Mouse (Mus musculus): ENCODE results near the gene Gad1. TPM values are rescaled to one million over a fixed set of nuclear protein-coding genes. Genes with fewer than 3 reads are reported as not detected.
"Not testable (repeated sequence)": the region's sequence is repeated elsewhere in the genome, so short reads cannot be mapped to it uniquely, and the experiment has no call there.

Gad1 gene
- 24.4 and 24.9 TPM in 2 replicates for polyA plus RNA-seq (2016; fragmentation: Nextera tagmentation; extraction: Ambion mirVana)

DNA sequence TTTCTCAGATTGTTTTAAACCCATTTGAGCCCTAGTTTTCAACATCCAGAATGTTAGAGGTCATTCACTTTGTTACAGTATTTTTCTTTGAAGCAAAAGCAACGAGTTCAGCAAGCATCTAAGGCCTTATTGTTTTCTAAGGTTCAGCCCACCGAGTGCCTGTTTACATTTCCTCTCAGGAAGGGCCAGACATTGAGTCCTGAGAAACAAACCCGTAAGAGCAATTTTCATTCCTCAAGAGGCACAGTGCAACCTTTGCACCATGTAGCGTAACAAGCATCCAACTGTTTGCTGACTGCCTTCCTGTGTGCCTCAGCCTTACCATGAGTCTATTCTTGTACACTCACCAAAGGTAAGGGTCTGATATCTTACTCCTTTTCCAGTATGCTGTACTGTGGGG, at the start of gene Gad1:
Gene Gad1 (plus strand): TSS at position 301 of the 400 bp plus-strand sequence.
- H3K36me3 ChIP-seq, result no peaks in the 10 kb centered on the region
- H3K9ac ChIP-seq, result no peak within 1 kb of the TSS
- H3K4me2 ChIP-seq (replicated peaks), result no peak within 1 kb of the TSS
- no peak within 1 kb of the TSS for H3K4me3 ChIP-seq
- 55% methylated on average over 4 of the region's 4 CpGs for WGBS
- no peak within 1 kb of the TSS for H3K27ac ChIP-seq
- no peaks in the 10 kb centered on the region for H3K9me3 ChIP-seq (replicated peaks)
- peaks cover 2% of the 10 kb centered on the region; the same call in 1 of the 2 replicates for H3K27me3 ChIP-seq
- H3K4me1 ChIP-seq, result no peaks in the 10 kb centered on the region
- ATAC-seq (ENCODE audit: low FRiP score), result no peak

- H3K36me3 ChIP-seq, result no peaks in the 10 kb centered on the region
- no peak for ATAC-seq (ENCODE audit: low FRiP score)
- 86% methylated on average over 10 of the region's 10 CpGs for WGBS
- H3K27me3 ChIP-seq, result peaks cover 3% of the 10 kb centered on the region; the same call in 1 of the 2 replicates
- H3K9me3 ChIP-seq (replicated peaks), result no peaks in the 10 kb centered on the region
- H3K4me2 ChIP-seq (replicated peaks), result no peak overlapping the region
- no peak overlapping the region for H3K4me3 ChIP-seq
- H3K4me1 ChIP-seq, result no peaks in the 10 kb centered on the region
- H3K27ac ChIP-seq, result no peak overlapping the region
- H3K9ac ChIP-seq, result no peak overlapping the region
These were observed 49.4 kb upstream of the Gad1 start for GRCm38 (mm10) chr2:70503436-70503835.

DNA sequence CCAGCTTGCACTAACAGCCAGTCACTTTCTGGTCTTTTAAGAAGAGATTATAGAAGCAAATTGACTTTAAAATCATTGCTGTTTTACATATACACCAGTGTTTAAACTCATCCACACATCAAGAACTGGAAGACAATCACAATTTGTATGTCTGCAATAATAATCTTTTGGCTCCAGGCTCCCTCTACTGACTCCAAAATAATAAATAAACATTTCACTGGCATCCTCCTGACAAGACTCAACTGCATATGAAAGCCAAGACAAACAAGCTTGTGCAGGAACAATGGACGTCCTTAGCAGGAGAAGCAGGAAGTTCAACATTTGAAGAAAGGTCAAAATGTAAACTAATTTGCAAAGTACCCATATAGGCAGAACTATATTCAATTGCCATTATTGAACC, 47.6 kb upstream of the Gad1 start:
- no peaks in the 10 kb centered on the region for H3K9me3 ChIP-seq (replicated peaks)
- WGBS, result 36% methylated on average over 1 of the region's 1 CpGs

GRCm38 (mm10) chr2:70505896-70506295, 47.0 kb upstream of the Gad1 start:
- no peak for ATAC-seq (ENCODE audit: low FRiP score)
- H3K9ac ChIP-seq, result no peak overlapping the region
- 46% methylated on average over 4 of the region's 4 CpGs for WGBS
- H3K4me3 ChIP-seq, result no peak overlapping the region
- no peaks in the 10 kb centered on the region for H3K36me3 ChIP-seq
- no peaks in the 10 kb centered on the region for H3K9me3 ChIP-seq (replicated peaks)
- H3K27me3 ChIP-seq, result peaks cover 3% of the 10 kb centered on the region
- no peak overlapping the region for H3K4me2 ChIP-seq (replicated peaks)
- no peak overlapping the region for H3K27ac ChIP-seq
- peaks cover 3% of the 10 kb centered on the region for H3K4me1 ChIP-seq

More for the DNA sequence above, 47.6 kb upstream of the Gad1 start:
- Histone ChIP-seq H3K4me1 (peaks cover 3% of the 10 kb centered on the region), H3K4me2 (replicated peaks) (no peak overlapping the region), H3K9ac (no peak overlapping the region), H3K27me3 (peaks cover 3% of the 10 kb centered on the region), H3K4me3 (no peak overlapping the region), H3K27ac (no peak overlapping the region), H3K36me3 (no peaks in the 10 kb centered on the region)
- no peak for ATAC-seq (ENCODE audit: low FRiP score)

DNA sequence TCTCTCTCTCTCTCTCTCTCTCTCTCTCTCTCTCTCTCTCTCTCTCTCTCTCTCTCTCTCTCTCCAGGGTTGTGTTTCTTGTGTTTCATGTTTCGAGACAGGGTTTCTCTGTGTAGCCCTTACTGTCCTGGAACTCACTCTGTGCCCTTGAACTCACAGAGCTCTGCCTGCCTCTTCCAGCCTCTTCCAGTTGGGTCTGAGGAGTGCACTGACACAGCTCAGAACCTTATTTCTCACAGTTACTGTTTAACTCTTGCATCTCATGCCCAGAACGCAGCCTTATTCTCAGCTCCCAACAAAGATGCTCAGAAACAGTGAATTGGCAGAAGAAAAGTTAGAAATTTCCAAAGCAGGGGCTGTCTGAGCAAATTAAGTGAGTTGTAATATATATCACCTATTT, 46.5 kb upstream of the Gad1 start:
- H3K4me1 ChIP-seq, result peaks cover 3% of the 10 kb centered on the region
- no peak for ATAC-seq (ENCODE audit: low FRiP score)
- H3K27me3 ChIP-seq, result peaks cover 3% of the 10 kb centered on the region
- no peaks in the 10 kb centered on the region for H3K36me3 ChIP-seq
- H3K4me3 ChIP-seq, result no peak overlapping the region
- no peak overlapping the region for H3K4me2 ChIP-seq (replicated peaks)
- H3K27ac ChIP-seq, result no peak overlapping the region
- H3K9me3 ChIP-seq (replicated peaks), result no peaks in the 10 kb centered on the region
- WGBS, result 45% methylated on average over 2 of the region's 2 CpGs
- H3K9ac ChIP-seq, result no peak overlapping the region

DNA sequence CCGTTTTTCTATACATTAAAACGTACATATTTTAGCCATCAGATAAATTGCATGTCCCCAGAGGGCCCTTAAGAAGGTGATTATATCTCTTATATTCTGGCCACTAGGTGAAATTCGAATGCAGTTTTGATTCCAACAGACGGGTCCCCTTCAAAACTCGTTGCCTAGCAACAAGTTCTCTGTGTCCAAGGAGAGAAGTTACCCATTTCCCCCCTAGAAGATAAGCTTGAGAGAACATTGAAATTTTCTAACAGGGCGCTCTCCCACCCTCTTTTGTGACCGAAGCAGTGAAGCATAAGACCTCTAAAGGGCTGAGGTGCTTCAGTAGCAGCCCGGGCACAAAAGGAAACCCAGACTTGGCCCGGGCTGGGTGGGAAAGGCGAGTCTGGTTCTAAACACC, 44.4 kb upstream of the Gad1 start, which contains the start of gene Erich2:
Gene Erich2 (plus strand): TSS at position 324 of the 400 bp plus-strand sequence.
- Histone ChIP-seq H3K27me3 (peaks cover 3% of the 10 kb centered on the region), H3K36me3 (no peaks in the 10 kb centered on the region), H3K4me2 (replicated peaks) (peak within 1 kb of the TSS; percentile 91), H3K4me1 (peaks cover 3% of the 10 kb centered on the region), H3K9ac (peak within 1 kb of the TSS; percentile 45), H3K27ac (no peak within 1 kb of the TSS), H3K4me3 (peak within 1 kb of the TSS; percentile 48), H3K9me3 (replicated peaks) (no peaks in the 10 kb centered on the region)
- no peak for ATAC-seq (ENCODE audit: low FRiP score)
- 15% methylated on average over 10 of the region's 10 CpGs for WGBS

DNA sequence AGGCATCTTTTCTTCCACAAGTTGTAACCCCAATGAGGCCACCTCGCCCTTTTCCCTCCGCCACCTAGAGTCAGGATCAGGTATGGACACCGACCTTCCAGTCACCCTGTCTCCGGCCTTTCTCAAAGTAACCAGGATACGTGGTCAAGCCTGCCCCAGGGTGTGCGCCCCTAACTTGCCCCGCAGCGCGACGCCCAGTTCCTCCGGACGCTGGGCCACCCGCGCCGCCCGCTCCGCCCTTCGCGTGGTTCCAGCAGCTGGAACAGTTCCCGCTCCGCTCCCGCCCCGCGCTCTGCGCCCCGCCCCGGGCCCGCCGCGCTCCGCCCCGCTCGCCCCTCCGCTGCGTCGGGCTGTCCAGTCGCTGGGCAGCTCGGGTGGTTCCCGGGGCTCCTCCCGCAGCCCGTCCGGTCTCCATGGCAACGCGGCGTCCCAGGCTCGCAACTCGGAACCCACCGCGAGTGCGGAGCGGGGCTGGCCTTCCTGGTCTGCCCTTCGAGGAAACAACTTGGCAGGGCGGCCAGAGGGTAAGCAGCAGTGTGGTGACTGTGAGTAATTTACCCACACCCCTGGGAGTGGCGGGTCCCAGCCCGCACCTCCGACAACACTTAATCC, 43.7 kb upstream of the Gad1 start:
- H3K4me2 ChIP-seq (replicated peaks), result peak overlapping the region; percentile 91
- 0% methylated on average over 50 of the region's 56 CpGs for WGBS
- H3K27ac ChIP-seq, result no peak overlapping the region

DNA sequence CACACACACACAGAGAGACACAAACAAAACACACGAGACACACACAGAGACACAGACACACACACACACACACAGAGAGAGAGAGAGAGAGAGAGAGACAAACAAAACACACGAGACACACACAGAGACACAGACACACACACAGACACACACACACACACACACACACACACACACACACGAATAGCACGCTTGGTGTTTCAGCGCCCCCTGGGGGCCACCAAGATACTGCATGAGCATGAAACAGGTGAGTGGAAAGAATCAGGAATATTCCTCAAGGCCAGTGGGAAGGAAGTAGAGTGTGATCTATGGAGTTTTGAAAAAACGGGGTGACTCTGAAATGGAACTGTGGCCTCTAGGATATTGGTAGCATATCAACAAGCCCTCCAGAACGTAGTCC, 14.6 kb upstream of the Gad1 start:
- not testable (repeated sequence) for H3K4me3 ChIP-seq; H3K4me2 ChIP-seq (replicated peaks); H3K36me3 ChIP-seq; H3K27ac ChIP-seq; H3K4me1 ChIP-seq; H3K27me3 ChIP-seq; H3K9me3 ChIP-seq (replicated peaks); H3K9ac ChIP-seq; ATAC-seq (ENCODE audit: low FRiP score)
- WGBS, result 46% methylated on average over 7 of the region's 7 CpGs

More for the DNA sequence above, 43.7 kb upstream of the Gad1 start:
- no peaks in the 10 kb centered on the region for H3K36me3 ChIP-seq
- no peaks in the 10 kb centered on the region for H3K9me3 ChIP-seq (replicated peaks)
- peaks cover 3% of the 10 kb centered on the region for H3K27me3 ChIP-seq
- peaks cover 3% of the 10 kb centered on the region for H3K4me1 ChIP-seq
- ATAC-seq (ENCODE audit: low FRiP score), result peak; percentile 97
- peak overlapping the region; percentile 45 for H3K9ac ChIP-seq
- H3K4me3 ChIP-seq, result peak overlapping the region; percentile 48

- H3K36me3 ChIP-seq, result no peaks in the 10 kb centered on the region
- no peaks in the 10 kb centered on the region for H3K4me1 ChIP-seq
- no peak overlapping the region for H3K4me3 ChIP-seq
- H3K4me2 ChIP-seq (replicated peaks), result no peak overlapping the region
- ATAC-seq (ENCODE audit: low FRiP score), result no peak
- H3K9ac ChIP-seq, result no peak overlapping the region
- no peak overlapping the region for H3K27ac ChIP-seq
- WGBS, result 63% methylated on average over 6 of the region's 6 CpGs
- H3K27me3 ChIP-seq, result no peaks in the 10 kb centered on the region
- no peaks in the 10 kb centered on the region for H3K9me3 ChIP-seq (replicated peaks)
These were observed 2.2 kb upstream of the Gad1 start for GRCm38 (mm10) chr2:70550671-70551070.

DNA sequence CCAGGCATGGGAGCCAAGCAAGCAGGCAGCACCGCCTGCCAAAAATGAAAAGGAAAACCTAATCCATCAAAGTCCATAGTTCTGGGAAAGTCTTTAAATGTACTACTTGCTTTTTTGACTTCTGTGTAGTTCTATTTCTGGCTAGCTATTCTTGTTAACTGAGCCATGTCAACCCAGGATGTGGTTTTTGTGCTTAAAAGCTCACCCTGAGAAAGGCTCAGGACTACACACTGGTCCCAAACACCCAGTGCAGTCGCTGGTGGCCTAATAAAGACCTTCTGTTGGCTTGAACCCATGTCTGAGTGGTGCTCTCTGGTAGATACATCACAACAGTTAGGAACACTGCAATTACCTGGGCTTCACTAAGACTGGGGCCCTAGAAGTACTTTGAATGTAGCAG, 1.4 kb upstream of the Gad1 start:
- Histone ChIP-seq H3K4me3 (no peak overlapping the region), H3K27ac (no peak overlapping the region), H3K4me1 (no peaks in the 10 kb centered on the region), H3K36me3 (no peaks in the 10 kb centered on the region), H3K4me2 (replicated peaks) (no peak overlapping the region), H3K9me3 (replicated peaks) (no peaks in the 10 kb centered on the region), H3K9ac (no peak overlapping the region), H3K27me3 (0 out of 2 replicates have a peak, but pooled peaks cover under 1% of the 10 kb centered on the region)
- no peak for ATAC-seq (ENCODE audit: low FRiP score)
- WGBS, result 88% methylated on average over 2 of the region's 2 CpGs

DNA sequence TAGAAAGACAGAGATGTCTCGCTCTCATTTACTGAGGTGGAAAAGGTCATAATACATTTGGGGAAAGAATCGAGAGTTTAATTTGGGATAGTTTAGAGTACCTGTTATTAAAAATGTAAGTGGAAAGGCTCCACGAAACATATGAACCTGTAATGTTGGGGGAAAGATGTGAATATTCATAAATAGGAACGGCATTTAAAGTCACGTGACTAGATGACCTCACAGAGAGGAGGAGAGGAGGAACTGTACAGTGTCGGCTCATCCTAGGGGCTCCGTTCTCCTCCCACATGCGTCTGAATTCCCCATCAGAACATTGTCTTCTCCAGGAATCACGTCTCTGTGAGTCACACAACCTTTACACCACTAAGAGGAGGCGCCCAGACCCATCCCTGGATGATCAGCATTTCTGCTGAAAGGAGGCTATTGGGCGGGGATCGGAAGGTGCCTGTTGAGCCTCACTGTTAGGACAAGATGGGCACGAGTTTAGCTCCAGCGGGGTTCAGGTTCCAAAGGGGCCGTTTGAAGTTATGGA, 739 bp upstream of the Gad1 start:
- no peak overlapping the region for H3K4me2 ChIP-seq (replicated peaks)
- no peaks in the 10 kb centered on the region for H3K36me3 ChIP-seq
- H3K27me3 ChIP-seq, result 0 out of 2 replicates have a peak, but pooled peaks cover 2% of the 10 kb centered on the region
- H3K9ac ChIP-seq, result no peak overlapping the region
- no peak overlapping the region for H3K27ac ChIP-seq
- H3K4me1 ChIP-seq, result no peaks in the 10 kb centered on the region
- 82% methylated on average over 15 of the region's 15 CpGs for WGBS
- no peaks in the 10 kb centered on the region for H3K9me3 ChIP-seq (replicated peaks)
- no peak for ATAC-seq (ENCODE audit: low FRiP score)
- no peak overlapping the region for H3K4me3 ChIP-seq

GRCm38 (mm10) chr2:70553826-70554225, 954 bp downstream of the Gad1 start:
- Histone ChIP-seq H3K27me3 (peaks cover 4% of the 10 kb centered on the region; the same call in 1 of the 2 replicates), H3K4me3 (no peak overlapping the region), H3K4me2 (replicated peaks) (no peak overlapping the region), H3K4me1 (no peaks in the 10 kb centered on the region), H3K9me3 (replicated peaks) (no peaks in the 10 kb centered on the region), H3K36me3 (no peaks in the 10 kb centered on the region), H3K9ac (no peak overlapping the region), H3K27ac (no peak overlapping the region)
- ATAC-seq (ENCODE audit: low FRiP score), result no peak
- WGBS, result 79% methylated on average over 3 of the region's 3 CpGs

All from hindbrain, embryonic 12.5 days (tissue).